Mouse (Mus musculus): Measurements from ENCODE around the gene Nt5c3. TPM values are rescaled to one million over a fixed set of nuclear protein-coding genes. Genes with fewer than 3 reads are reported as not detected.
A peak's percentile ranks its signal among the peaks of the same experiment; 100 is the strongest.

Gene Nt5c3
- polyA plus RNA-seq, 1 experiment from 2014 or later: 57.7 TPM

GRCm38 (mm10) chr6:56913092-56913858 is 10.5 kb downstream of the Nt5c3 start:
- Histone ChIP-seq H3K4me1 (no peaks in the 10 kb centered on the region), H3K27me3 (ENCODE audit: poor library complexity, severe bottlenecking) (no peaks in the 10 kb centered on the region), H3K36me3 (replicated peaks) (peaks cover 5% of the 10 kb centered on the region; the same call in 1 of the 2 replicates), H3K27ac (no peak overlapping the region), H3K9me3 (no peaks in the 10 kb centered on the region), H3K4me3 (no peak overlapping the region)
- 94% methylated on average over 2 of the region's 2 CpGs for WGBS
- DNase-seq (ENCODE audit: extremely low spot score, low spot score): no peak

- DNase-seq (ENCODE audit: extremely low spot score, low spot score): no peak
- Histone ChIP-seq H3K27me3 (ENCODE audit: poor library complexity, severe bottlenecking) (no peaks in the 10 kb centered on the region), H3K36me3 (replicated peaks) (peaks cover 5% of the 10 kb centered on the region; the same call in 1 of the 2 replicates), H3K27ac (no peak overlapping the region), H3K4me3 (no peak overlapping the region), H3K4me1 (no peaks in the 10 kb centered on the region), H3K9me3 (no peaks in the 10 kb centered on the region)
- WGBS: 94% methylated on average over 2 of the region's 2 CpGs
These were observed 12.8 kb downstream of the Nt5c3 start for GRCm38 (mm10) chr6:56910910-56911309.

GRCm38 (mm10) chr6:56908912-56909311 is 14.8 kb downstream of the Nt5c3 start:
- no peaks in the 10 kb centered on the region for H3K27me3 ChIP-seq (ENCODE audit: poor library complexity, severe bottlenecking)
- no peaks in the 10 kb centered on the region for H3K4me1 ChIP-seq
- no peaks in the 10 kb centered on the region for H3K9me3 ChIP-seq
- WGBS: 15% methylated on average over 4 of the region's 4 CpGs
- no peaks in the 10 kb centered on the region for H3K36me3 ChIP-seq (replicated peaks)
- H3K4me3 ChIP-seq: no peak overlapping the region
- peak; percentile 18 for DNase-seq (ENCODE audit: extremely low spot score, low spot score)
- no peak overlapping the region for H3K27ac ChIP-seq

DNA sequence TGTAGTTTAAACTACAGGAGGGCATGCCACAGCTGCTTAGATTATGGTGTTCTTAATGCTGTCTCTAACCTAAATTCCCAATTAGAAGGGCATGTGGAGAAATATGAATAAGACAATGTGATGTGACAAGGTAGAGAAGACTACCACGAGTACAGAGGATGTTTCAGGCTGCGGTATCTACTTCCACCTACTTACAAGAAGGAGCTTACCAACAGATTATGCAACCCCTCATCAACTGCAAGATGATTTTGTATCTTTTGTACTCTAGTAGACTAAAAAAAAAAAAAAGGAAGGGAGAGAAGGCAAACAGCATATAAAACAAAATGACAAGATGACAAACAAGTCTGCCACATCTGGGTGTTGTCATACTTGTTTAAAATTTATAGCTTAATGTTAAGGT is 15.3 kb downstream of the Nt5c3 start:
- H3K27ac ChIP-seq: no peak overlapping the region
- WGBS: 87% methylated on average over 2 of the region's 2 CpGs
- H3K27me3 ChIP-seq (ENCODE audit: poor library complexity, severe bottlenecking): no peaks in the 10 kb centered on the region
- H3K4me1 ChIP-seq: no peaks in the 10 kb centered on the region
- H3K36me3 ChIP-seq (replicated peaks): no peaks in the 10 kb centered on the region
- DNase-seq (ENCODE audit: extremely low spot score, low spot score): no peak
- no peaks in the 10 kb centered on the region for H3K9me3 ChIP-seq
- H3K4me3 ChIP-seq: no peak overlapping the region

DNA sequence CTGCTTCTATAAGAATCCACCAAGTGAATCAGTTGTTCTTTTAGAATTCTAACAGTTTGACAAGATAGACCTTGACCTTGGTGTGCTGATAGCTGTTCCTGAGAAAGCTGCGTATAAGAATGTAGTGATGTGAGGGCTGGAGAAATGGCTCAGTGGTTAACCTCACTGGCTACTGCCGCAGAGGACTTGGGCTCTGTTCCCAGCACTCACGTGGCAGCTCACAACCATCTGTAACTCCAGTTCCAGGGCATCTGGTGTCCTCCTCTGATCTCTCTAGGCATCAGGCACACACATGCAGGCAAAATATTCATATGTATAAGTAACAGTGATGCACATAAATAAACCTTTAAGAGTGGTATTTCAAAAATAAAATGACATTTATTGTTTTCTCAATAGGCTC is 15.8 kb downstream of the Nt5c3 start:
- H3K4me1 ChIP-seq: 0 out of 2 replicates have a peak, but pooled peaks cover 3% of the 10 kb centered on the region
- H3K27me3 ChIP-seq (ENCODE audit: poor library complexity, severe bottlenecking): no peaks in the 10 kb centered on the region
- no peak overlapping the region for H3K27ac ChIP-seq
- H3K9me3 ChIP-seq: no peaks in the 10 kb centered on the region
- 94% methylated on average over 3 of the region's 3 CpGs for WGBS
- no peak for DNase-seq (ENCODE audit: extremely low spot score, low spot score)
- no peak overlapping the region for H3K4me3 ChIP-seq
- H3K36me3 ChIP-seq (replicated peaks): no peaks in the 10 kb centered on the region

GRCm38 (mm10) chr6:56906121-56906846 is 17.4 kb downstream of the Nt5c3 start:
- H3K4me1 ChIP-seq: peaks cover 11% of the 10 kb centered on the region
- H3K27me3 ChIP-seq (ENCODE audit: poor library complexity, severe bottlenecking): no peaks in the 10 kb centered on the region
- no peak overlapping the region for H3K27ac ChIP-seq
- no peak overlapping the region for H3K4me3 ChIP-seq
- H3K9me3 ChIP-seq: no peaks in the 10 kb centered on the region
- WGBS: 91% methylated on average over 8 of the region's 8 CpGs
- H3K36me3 ChIP-seq (replicated peaks): no peaks in the 10 kb centered on the region
- no peak for DNase-seq (ENCODE audit: extremely low spot score, low spot score)

DNA sequence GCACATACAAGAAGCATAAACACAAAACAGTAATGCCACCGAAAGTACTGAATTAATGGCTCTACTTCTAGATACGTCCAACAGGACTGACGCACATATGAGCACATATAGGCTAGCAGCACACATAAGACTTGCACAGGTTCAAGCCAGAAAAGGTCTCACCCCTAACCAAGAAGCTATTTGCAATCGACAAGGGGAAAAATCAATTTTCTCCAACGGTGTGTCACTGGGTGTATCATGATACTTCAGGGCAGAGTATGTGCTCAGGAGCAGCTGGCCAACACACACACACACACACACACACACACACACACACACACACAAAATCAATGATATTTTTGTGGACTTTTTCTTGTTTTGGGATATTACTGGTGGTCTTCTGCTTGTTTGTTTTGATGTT is 18.2 kb downstream of the Nt5c3 start:
- H3K9me3 ChIP-seq: no peaks in the 10 kb centered on the region
- H3K4me3 ChIP-seq: no peak overlapping the region
- no peak overlapping the region for H3K27ac ChIP-seq
- no peaks in the 10 kb centered on the region for H3K36me3 ChIP-seq (replicated peaks)
- DNase-seq (ENCODE audit: extremely low spot score, low spot score): no peak
- no peaks in the 10 kb centered on the region for H3K27me3 ChIP-seq (ENCODE audit: poor library complexity, severe bottlenecking)
- H3K4me1 ChIP-seq: peaks cover 11% of the 10 kb centered on the region
- 96% methylated on average over 5 of the region's 5 CpGs for WGBS

- no peak overlapping the region for H3K4me3 ChIP-seq
- H3K36me3 ChIP-seq (replicated peaks): no peaks in the 10 kb centered on the region
- peaks cover 11% of the 10 kb centered on the region for H3K4me1 ChIP-seq
- H3K9me3 ChIP-seq: no peaks in the 10 kb centered on the region
- no peak overlapping the region for H3K27ac ChIP-seq
- 81% methylated on average over 2 of the region's 2 CpGs for WGBS
- no peaks in the 10 kb centered on the region for H3K27me3 ChIP-seq (ENCODE audit: poor library complexity, severe bottlenecking)
- DNase-seq (ENCODE audit: extremely low spot score, low spot score): no peak
These were observed 18.8 kb downstream of the Nt5c3 start for GRCm38 (mm10) chr6:56904982-56905381.

GRCm38 (mm10) chr6:56904330-56904729 is 19.4 kb downstream of the Nt5c3 start:
- no peaks in the 10 kb centered on the region for H3K27me3 ChIP-seq (ENCODE audit: poor library complexity, severe bottlenecking)
- no peaks in the 10 kb centered on the region for H3K9me3 ChIP-seq
- DNase-seq (ENCODE audit: extremely low spot score, low spot score): no peak
- 90% methylated on average over 1 of the region's 1 CpGs for WGBS
- H3K27ac ChIP-seq: no peak overlapping the region
- no peak overlapping the region for H3K4me3 ChIP-seq
- peaks cover 11% of the 10 kb centered on the region for H3K4me1 ChIP-seq
- no peaks in the 10 kb centered on the region for H3K36me3 ChIP-seq (replicated peaks)

- Histone ChIP-seq H3K4me1 (peaks cover 11% of the 10 kb centered on the region), H3K4me3 (no peak overlapping the region), H3K9me3 (no peaks in the 10 kb centered on the region), H3K36me3 (replicated peaks) (no peaks in the 10 kb centered on the region), H3K27ac (no peak overlapping the region), H3K27me3 (ENCODE audit: poor library complexity, severe bottlenecking) (no peaks in the 10 kb centered on the region)
- DNase-seq (ENCODE audit: extremely low spot score, low spot score): no peak
- WGBS: 71% methylated on average over 6 of the region's 6 CpGs
These were observed 19.9 kb downstream of the Nt5c3 start for GRCm38 (mm10) chr6:56903831-56904230.

- Histone ChIP-seq H3K27ac (no peak overlapping the region), H3K9me3 (no peaks in the 10 kb centered on the region), H3K36me3 (replicated peaks) (no peaks in the 10 kb centered on the region), H3K27me3 (ENCODE audit: poor library complexity, severe bottlenecking) (no peaks in the 10 kb centered on the region), H3K4me3 (no peak overlapping the region), H3K4me1 (peaks cover 11% of the 10 kb centered on the region)
- DNase-seq (ENCODE audit: extremely low spot score, low spot score): no peak
- 79% methylated on average over 7 of the region's 7 CpGs for WGBS
These were observed 20.9 kb downstream of the Nt5c3 start for GRCm38 (mm10) chr6:56902606-56903520.

DNA sequence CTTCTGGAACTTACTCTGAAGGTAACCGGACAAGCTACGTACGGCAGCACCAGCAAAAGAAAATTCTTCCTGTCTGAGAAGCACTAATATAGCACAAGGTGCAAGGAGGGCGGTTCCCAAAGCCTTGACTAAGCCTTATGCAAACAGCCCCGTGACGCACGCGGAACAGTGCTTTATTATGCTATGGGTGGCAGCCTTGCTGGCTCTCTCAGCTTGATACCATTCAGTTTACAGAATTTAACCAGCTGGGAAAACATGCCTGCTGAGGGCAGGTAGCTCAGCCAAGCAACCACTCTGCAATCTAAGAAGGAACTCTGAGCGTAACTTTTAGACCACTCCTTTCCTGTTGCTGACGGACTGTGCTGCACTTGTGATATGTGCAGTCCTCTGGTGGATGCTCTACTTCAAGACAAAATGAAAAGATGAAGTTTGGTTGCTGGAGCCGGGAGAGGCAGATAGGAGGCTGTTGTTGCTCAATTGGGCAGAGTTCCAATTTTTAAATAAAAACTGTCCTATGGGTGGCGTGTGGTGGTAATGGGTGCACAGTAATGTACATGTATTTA is 21.8 kb downstream of the Nt5c3 start:
- peak; percentile 27 for DNase-seq (ENCODE audit: extremely low spot score, low spot score)
- Histone ChIP-seq H3K27me3 (ENCODE audit: poor library complexity, severe bottlenecking) (no peaks in the 10 kb centered on the region), H3K4me3 (peak overlapping the region; percentile 8; the same call in 1 of the 2 replicates), H3K9me3 (no peaks in the 10 kb centered on the region), H3K4me1 (peaks cover 11% of the 10 kb centered on the region), H3K36me3 (replicated peaks) (no peaks in the 10 kb centered on the region), H3K27ac (no peak overlapping the region)
- 36% methylated on average over 12 of the region's 12 CpGs for WGBS

All from forebrain, embryonic 10.5 days (tissue).